Mouse (Mus musculus) heart, postnatal 36 days (tissue): ENCODE results near the gene Ptn. TPM values are rescaled to one million over a fixed set of nuclear protein-coding genes. Genes with fewer than 3 reads are reported as not detected.

Experiments
- DNase-seq, 2 experiments: peaks; one replicate each; pipeline ENCODE4 v3.0.0; 2021 to 2022
- intact Hi-C: fragments of 180-260 bp; cut with DNase I; formaldehyde crosslinking; loops from one replicate; pipeline ENCODE4 v1.15.1; 2025
- total RNA-seq, 2 experiments: library from RNA; stranded (reverse); gene quantifications; 2 replicates each; pipeline ENCODE4 v1.2.3; 2021

The Ptn gene
- total RNA-seq = 1 to 10 TPM; 2.7 to 4.4 TPM

DNA sequence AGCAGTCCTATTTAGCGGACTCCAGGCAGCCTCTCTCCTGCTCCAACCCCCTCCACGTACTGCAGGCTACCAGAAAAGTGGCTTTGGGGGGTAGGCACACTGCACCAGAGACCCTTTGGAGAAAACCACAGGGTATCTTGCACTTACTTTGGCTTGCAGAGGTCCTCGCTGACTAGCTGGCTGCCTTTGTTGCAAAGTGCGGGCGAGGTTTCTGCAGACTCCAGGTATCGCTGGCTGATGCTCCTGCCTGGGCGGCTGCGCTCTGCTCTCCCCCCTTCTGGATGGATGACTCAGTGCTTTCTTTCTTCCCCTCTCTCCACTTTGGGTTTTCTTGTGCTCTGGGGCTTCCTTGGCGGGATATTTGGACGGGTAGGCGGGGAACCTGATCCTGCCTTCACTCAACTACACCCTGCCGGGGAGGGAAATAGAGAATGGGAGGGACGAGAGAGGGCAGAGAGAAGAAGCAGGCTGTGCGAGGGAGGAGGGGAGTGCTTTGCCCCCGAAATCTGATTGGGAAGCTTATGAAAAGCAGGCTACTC lies at the start of gene Ptn:
Gene Ptn, minus strand, starts transcription at position 474 of the 539 bp plus-strand sequence.
- intact Hi-C loops = no loop called here
- DNase-seq = peak; percentile 10 to 20

- intact Hi-C loops = no loop called here
- DNase-seq = no peak
Measured at GRCm38 (mm10) chr6:36858258-36859041, 48.4 kb upstream of the Ptn start.

DNA sequence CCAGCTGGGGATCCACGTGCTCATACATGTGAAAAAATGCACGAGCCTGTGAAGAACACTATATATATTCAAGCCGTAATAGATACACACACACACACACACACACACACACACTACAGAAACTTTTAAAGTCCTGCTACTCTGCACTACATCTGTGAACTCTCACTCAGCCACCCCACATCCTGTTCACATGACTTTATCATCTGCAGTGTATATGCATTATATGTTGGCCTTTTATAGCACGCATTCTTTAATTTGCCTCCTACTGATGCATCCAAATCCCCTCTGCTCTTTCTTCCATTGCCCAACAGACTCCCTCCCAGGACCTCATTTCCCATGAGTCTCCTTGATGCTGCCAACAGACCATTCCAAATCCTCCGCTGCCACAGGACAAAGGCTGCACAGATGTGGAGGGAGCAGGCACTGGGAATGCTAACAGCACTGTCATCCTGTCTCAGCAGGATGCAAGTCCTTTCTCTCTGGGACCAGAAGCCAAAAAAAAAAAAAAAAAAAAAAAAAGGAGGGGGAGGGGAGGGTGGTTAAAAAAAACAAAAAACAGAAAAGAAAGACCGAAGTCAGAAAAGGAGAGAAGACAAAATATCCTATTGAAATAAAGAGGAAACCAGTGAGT lies 47.7 kb upstream of the Ptn start:
- no peak for DNase-seq
- intact Hi-C loops = no loop called here

- no peak for DNase-seq
- intact Hi-C loops = no loop called here
Measured at GRCm38 (mm10) chr6:36850422-36851129, 40.6 kb upstream of the Ptn start.

GRCm38 (mm10) chr6:36845288-36845687 lies 35.3 kb upstream of the Ptn start:
- intact Hi-C loops = no loop called here
- DNase-seq = peak in 1 of 2 experiments; percentile 15

- intact Hi-C loops = no loop called here
- DNase-seq = no peak
Measured at GRCm38 (mm10) chr6:36844258-36844657, 34.2 kb upstream of the Ptn start.

DNA sequence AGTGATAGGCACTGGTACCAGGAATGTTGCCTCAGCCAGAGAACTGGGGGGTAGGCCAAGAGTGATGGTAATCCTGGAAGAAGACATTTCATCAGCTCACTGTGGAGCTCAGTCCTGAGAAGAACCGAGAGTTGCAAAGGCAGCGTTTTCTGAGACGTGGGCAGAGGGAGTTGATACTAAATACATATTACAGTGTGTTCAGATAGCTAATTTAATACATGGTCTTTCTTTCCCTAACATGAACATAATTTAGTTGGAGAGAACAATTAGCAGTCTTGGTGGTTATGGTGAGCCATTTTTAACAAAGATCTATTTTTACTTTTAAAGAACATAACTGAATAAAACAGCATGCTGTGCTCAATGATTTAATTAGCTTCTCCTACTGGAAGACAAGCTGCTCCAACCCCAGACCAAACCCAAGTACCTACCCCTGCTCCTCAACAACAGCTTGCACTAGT lies 33.0 kb upstream of the Ptn start:
- no peak for DNase-seq
- intact Hi-C loops = no loop called here

DNA sequence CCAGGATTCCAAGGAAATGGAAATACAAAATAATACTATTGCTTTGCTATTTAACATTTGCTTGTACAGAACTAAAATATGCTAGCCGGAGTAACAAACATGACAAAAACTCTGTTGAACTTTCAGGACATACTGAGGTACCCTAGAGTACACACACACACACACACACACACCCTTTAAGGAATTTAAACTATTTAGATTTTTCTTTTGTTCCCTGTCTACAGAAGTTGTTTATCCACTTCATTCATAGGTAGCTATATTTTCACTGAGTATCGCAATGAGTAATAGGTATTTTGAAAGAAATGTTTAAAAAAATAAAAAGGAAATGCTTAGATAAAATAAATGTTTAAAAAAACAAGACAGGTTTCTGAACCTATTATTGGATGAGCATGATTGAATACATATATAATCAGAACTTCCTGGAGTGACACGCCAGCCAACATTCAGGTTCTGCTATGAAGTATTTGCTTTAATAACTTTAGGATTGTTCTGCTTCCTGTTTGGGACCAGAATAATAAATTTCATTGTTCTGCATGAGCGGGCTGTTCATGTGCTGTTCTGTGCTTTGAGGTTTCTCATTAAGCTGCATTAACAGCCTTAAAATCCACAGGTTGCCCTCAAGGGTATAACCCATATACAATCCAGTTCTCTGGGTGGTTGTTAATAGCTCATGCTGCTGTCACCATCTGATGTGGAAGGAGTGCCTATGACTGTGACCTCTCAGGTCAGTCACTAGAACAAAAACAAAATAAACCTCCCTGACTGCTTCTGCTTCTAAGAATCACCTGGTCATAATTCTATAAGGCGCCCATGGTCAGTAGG lies 32.3 kb upstream of the Ptn start:
- no peak for DNase-seq
- intact Hi-C loops = no loop called here

DNA sequence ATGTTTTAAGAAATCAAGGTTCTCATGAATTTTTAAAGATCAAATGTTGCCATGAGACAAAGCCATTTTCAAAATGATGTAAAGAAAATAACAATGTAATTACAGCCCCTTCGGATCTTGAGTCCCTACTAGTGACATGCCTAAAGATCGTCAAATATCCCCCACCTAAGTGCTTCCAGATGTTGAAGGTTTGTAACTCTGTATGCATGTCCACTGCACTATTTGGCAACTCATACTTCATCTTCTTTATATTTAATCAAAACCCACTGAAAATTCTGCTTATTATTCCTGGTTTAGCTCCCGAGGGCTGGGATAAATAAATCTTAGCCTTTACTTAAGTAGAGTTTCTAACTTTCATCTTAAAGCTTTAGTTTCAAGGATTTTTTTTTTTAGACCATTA lies 31.7 kb upstream of the Ptn start:
- no peak for DNase-seq
- intact Hi-C loops = no loop called here

DNA sequence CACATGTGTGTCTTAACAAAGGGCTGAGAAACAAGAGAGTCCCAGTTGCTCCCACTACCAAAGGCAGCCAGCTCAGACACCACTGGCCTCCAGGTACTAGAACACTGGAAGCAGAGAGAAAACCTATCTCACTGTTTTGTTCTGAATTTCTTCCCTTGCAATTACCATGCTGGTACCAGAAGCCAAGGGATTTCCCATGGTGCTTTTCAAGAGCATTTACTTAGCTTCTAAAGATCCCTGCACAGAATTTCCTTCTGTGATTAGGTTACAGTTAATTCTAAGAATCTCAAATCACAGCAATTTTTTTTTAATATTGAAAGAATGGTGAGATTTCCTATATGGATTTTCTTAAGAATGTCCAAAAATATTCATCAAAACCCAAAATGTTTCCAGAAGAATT lies 31.2 kb upstream of the Ptn start:
- DNase-seq = no peak
- intact Hi-C loops = no loop called here

DNA sequence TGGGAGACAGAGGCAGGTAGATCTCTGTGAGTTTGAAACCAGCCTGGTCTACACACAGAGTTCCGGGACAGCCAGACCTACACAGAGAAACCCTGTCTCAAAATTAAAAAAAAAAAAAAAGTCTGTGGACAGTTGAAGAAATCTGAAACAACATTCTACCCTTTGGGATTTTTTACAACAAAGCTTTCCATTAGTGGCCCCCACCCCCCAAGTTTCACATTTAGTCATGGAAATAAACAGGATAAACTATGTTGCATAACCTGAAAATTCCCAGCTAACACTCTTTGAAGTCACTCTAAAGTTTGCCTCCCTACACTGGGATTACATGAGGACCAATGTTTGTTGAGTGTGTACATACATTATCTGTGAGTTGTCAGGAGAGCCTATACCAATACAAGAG lies 28.7 kb upstream of the Ptn start:
- intact Hi-C loops = no loop called here
- no peak for DNase-seq

- DNase-seq = no peak
- intact Hi-C loops = no loop called here
Measured at GRCm38 (mm10) chr6:36835351-36835750, 25.3 kb upstream of the Ptn start.

DNA sequence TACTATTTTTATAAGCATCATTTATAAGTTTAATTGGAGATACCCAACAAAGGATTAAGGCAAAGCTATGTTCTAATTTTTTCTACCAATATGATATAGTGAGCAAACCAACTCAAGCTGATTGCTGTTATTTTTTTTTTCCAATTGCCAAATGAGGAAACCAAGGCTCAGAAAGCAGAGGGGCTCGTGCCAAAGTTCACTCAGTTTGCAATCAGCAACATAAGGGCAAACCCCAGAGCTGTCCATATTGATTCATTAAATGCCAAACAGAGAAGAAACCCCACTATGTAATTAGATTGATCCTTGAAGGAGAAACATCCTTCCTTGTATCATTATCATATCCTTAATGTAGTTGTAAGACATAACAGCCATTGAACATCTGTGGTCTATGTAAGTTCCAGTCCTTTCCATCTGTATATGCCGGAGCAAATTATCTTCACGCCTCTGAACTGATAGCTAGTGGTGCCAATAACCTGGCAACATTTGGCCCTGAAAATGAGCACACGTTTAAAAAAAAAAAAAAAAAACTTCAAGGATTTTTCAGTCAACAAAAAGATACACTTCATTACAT lies 24.8 kb upstream of the Ptn start:
- intact Hi-C loops = no loop called here
- DNase-seq = no peak

GRCm38 (mm10) chr6:36832681-36833080 lies 22.7 kb upstream of the Ptn start:
- intact Hi-C loops = no loop called here
- DNase-seq = no peak

DNA sequence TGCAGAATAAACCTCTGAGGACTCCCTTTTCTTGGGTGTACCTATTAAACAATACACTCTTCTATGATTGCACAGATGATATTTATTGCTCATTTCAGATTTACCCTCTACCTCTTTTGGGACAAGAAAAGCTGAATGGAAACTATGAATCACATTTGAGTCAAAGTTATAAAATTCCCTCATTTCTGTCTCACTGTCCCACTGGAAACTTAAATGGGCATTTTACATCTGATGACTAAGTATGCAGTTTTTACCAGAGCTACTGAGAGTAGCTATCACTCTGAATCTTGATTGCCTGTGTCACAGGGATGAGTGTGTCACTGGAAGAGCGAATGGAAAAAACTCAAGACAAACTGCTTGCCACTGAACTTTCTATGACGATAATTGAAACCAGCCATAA lies 22.2 kb upstream of the Ptn start:
- intact Hi-C loops = no loop called here

GRCm38 (mm10) chr6:36830371-36830925 lies 20.4 kb upstream of the Ptn start:
- DNase-seq = no peak
- intact Hi-C loops = no loop called here

More for the DNA sequence above, 22.2 kb upstream of the Ptn start:
- no peak for DNase-seq

DNA sequence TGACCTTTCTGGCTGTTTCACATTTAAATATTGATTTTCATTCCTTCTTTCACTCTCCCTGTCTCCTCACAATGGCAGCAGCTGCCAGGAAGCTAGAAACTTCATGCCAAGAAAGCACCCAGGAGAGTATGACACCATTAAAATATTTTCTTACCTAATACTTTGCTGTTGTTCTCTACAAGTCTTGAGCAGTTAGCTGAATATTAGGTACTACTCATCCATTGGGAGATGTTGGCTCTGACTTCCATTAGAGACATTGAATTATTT lies 9.7 kb upstream of the Ptn start:
- intact Hi-C loops = no loop called here

GRCm38 (mm10) chr6:36819019-36819783 lies 9.2 kb upstream of the Ptn start:
- intact Hi-C loops = no loop called here

More for the DNA sequence above, 9.7 kb upstream of the Ptn start:
- no peak for DNase-seq

DNA sequence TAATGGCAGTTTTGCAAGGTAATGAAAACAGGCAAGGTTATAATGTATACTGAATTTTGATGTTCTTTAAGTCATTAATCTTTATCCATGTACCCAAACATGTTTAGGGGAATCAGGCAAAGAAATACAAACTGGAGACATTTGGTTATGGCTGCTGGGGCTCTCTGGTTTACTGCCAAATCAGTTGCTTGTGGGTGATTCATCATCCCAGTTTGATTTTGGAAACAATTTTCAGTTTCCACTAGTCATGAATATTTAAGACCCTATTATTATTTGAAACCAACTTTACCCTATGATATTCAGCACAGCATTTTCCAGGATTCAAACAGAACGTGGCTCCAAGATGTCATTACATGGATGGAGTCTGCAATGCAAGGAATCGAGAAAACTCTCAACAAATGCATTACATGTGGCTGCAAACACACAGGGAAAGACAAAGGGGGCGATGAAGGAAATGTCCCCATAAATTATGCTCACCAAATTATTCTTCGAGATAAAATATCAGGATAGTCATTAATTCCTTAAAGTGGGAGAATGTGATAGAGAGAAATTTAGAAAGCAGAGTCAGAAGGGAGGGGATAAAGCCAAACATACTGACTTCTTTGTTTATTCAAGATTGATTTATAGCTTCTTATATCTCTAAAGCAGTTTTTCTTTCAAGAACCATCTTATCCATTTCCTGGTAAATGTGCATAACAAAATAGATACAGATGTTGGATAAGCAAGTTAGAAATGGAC lies 8.4 kb upstream of the Ptn start:
- DNase-seq = no peak
- intact Hi-C loops = no loop called here

More at GRCm38 (mm10) chr6:36819019-36819783, 9.2 kb upstream of the Ptn start:
- peak; percentile 62 to 76 for DNase-seq
